Mouse (Mus musculus): ENCODE data around the gene Rhog. TPM values are rescaled to one million over a fixed set of nuclear protein-coding genes. Genes with fewer than 3 reads are reported as not detected.
"Not testable (repeated sequence)": the region's sequence is repeated elsewhere in the genome, so short reads cannot be mapped to it uniquely, and the experiment has no call there.

The Rhog gene
- 35.8 and 41.8 TPM in 2 replicates for polyA plus RNA-seq (2012; rRNA removed)

DNA sequence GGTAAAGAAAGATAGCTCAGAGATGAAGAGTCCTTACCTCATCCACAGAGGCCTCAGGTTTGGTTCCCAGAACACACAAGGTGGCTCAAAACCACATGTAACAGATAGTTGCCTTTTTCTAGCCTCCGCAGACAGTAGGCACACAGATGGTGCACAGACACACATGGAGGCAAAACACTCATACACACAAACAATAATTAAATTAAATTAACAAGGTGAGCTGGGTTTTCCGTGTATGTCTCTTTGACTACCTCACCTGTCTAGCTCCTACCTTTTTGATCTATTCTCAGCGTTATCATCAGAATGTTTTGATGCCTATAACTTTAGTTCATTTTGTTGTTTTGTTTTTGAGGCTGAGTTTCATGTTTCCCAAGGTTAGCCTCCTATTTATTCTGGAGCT lies at the start of gene Rhog:
Gene Rhog (minus strand): TSS at position 101 of the 400 bp plus-strand sequence.
- no peak for DNase-seq (ENCODE audit: extremely low spot score in 1 of 2, low spot score in 1 of 2)

DNA sequence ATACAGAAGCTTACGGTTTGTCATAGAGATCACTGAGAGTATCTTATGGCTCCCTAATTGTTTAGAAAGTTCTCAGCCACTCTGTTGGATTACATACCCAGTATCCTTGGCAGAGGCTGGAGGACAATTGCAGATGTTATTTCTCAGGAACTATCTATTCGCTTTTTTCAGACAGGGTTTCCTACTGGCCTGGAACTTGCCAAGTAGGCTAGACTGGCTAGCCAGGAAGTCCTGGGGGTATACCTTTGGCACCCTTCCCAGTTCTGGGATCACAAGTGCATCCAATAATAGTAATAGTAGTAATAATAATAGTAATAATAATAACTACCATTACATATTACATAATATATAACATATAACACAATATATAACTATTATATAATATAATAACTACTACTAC lies 49.7 kb upstream of the Rhog start:
- no peak for DNase-seq (ENCODE audit: extremely low spot score in 1 of 2, low spot score in 1 of 2)

DNA sequence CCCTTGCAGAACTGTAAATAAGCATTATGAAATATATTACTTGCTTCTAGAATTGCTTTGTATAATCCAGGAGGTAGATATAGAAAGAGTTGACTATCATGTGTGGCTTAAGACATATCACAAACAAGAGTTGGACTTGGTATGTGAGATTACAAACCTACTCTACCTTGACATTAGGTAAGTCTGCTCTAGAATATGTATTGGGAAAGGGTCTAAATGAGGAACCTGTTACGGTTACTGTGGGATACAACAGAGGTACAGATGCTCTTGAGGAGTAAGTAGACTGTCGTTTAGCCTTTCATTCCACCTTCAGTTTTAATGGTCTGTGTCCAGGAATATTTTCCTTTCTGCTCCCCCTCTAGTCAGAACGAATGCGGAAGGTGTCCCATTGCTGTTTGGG lies 46.6 kb upstream of the Rhog start:
- DNase-seq (ENCODE audit: extremely low spot score in 1 of 2, low spot score in 1 of 2), result no peak

DNA sequence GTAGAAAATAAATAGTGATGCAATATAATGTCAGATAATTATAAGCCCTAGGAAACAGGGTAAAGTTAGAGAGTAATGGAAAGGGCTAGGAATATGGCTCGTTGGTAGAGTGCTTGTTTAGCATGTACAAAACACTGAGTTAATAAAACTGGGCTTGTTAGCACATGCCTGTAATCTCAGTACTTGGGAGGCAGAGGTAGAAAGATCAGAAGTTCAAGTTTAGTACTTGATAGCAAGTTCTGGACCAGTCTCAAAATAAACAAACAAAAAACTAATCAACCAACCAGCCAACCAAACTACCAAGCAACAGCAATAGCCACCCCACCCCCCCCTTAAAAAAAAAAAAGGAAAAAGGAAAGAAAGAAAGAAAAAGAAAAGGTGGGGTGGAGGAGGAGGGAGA lies 44.9 kb upstream of the Rhog start:
- DNase-seq (ENCODE audit: extremely low spot score in 1 of 2, low spot score in 1 of 2), result no peak

DNA sequence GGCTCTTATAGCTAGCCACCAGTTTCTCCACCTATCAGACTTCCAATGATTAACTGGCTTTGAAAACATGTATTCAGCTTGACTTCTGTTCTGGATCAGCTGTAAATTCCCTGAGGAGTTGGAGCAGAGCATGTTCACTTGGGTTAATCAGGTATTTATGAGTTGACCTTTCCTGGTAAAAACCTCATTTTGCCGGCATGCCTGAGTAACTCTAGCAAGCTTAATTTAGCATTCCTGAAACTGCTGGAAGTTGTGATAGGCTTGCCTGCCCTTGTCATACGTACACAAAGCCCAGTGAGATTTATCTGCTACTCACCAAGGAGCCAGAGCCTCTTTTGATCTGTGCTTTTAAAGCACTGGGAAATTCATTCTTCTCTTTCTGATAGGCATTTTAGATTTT lies 37.4 kb upstream of the Rhog start:
- DNase-seq (ENCODE audit: extremely low spot score in 1 of 2, low spot score in 1 of 2), result no peak

DNA sequence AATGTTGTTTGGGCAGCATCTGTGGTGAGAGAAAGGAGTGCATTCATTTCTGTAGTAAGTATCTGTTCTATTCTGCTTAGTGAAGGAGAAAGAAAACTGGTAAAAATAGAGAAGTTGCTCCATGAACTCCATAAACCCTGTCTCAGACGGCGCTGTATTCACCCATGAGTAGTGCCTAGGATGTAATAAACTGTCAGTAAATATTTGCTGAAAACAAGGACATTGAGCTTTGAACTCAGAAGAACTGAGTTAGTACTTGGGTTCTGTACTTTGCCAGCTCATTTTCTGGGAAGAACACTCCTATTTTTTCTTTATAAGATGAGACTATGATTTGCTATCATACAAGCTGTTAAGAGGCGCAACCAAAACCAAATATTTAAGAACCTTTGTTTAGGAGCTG lies 36.4 kb upstream of the Rhog start:
- no peak for DNase-seq (ENCODE audit: extremely low spot score in 1 of 2, low spot score in 1 of 2)

DNA sequence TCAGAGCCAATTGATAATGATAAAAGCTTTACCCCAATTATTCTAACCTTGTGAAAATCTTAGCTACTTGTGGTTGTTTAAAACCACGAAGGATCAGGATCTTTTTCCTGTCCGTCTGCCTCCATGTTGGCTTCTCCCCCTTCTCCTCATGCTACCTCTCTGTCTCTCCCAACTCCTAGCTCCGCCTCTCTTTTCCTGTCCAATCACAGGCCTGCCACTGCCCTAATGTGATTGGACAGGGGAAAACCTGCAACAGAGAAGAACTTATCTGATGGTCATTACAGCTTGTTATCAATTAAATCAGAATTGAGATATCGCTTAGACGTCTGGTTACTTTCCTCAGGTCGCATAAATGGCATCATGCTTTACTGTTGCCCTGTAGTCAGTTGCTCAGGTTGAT lies 33.6 kb upstream of the Rhog start:
- DNase-seq (ENCODE audit: extremely low spot score in 1 of 2, low spot score in 1 of 2), result no peak

DNA sequence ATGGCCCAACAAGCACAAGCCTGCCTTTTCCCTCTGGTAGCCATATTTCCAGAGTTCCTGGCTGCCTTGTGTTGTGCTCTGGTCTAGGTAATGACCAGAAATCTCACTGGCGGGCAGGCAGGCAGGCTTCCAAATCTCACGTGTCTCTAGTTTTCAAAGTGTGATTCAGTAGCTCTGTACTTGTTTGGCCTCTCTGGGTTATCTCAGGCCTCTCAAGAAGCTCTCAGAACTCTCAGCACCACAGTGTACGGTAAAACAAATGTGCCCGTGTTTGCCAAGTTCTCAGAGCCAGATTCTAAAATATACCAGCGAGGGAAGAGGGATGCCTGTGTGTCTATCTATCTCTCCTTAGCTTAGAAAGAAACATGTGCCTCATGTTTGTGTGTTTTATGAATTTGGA lies 26.4 kb upstream of the Rhog start:
- peak in 1 of 2 experiments; percentile 15 for DNase-seq (ENCODE audit: extremely low spot score in 1 of 2, low spot score in 1 of 2)

DNA sequence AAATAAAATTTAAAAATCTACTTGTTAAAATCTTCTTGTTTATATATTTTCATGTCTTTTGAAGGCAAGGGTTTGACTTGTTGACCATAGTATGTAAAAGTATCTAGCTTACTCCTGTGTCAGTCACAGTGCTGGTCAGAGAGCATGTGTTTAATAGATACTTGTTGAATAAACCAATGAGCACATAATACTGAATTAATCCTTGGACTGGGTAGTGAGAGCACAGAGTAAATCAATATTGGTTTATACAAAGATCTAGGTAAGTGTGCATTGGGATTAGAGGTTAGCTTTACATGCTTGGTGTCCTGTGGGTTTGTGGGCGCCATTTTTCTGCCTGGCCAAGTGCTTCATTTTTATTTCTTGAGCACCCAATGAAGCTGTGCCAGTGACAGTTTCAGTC lies 25.5 kb upstream of the Rhog start:
- DNase-seq (ENCODE audit: extremely low spot score in 1 of 2, low spot score in 1 of 2), result no peak

DNA sequence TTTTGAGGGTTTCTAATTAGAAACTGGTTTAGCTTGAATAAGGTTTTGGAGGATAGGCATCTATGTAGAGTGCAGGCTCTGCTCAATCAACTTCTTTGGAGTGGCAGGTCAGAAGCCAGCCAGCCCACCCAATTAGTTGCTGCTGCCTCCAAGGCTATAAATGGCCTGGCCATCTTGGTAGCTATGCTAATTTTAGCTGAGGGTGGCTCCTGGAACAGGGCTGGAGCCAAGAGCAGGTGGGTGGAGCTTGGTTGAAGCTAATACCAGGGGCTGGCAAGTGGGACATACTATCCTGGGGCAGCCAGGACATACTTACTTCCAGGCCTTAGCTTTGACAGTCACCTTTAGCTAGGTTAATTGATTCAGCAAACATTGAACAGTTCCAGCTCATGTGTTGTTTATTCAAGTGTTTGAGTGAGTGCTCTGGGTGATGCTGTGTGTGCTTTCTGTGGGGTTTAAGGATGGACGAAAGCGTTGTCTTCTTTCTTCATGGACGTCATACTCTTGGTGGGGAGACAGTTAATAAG lies 16.6 kb upstream of the Rhog start:
- no peak for DNase-seq (ENCODE audit: extremely low spot score in 1 of 2, low spot score in 1 of 2)

DNA sequence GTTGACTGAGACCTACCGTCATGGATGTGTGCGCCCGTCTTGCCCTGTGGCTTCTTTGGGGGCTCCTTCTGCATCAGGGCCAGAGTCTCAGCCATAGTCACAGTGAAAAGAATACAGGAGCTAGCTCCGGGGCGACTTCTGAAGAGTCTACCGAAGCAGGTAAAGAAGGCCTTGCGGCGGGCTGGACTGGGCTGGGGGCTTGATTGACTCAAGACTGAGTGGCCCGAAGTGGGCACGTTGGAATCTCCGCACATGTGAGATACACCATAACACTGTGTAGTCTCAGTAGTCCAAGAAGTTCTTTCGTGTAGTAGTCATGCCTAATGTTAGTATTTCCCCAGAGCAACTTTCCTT lies 12.5 kb upstream of the Rhog start:
- no peak for DNase-seq (ENCODE audit: extremely low spot score in 1 of 2, low spot score in 1 of 2)

DNA sequence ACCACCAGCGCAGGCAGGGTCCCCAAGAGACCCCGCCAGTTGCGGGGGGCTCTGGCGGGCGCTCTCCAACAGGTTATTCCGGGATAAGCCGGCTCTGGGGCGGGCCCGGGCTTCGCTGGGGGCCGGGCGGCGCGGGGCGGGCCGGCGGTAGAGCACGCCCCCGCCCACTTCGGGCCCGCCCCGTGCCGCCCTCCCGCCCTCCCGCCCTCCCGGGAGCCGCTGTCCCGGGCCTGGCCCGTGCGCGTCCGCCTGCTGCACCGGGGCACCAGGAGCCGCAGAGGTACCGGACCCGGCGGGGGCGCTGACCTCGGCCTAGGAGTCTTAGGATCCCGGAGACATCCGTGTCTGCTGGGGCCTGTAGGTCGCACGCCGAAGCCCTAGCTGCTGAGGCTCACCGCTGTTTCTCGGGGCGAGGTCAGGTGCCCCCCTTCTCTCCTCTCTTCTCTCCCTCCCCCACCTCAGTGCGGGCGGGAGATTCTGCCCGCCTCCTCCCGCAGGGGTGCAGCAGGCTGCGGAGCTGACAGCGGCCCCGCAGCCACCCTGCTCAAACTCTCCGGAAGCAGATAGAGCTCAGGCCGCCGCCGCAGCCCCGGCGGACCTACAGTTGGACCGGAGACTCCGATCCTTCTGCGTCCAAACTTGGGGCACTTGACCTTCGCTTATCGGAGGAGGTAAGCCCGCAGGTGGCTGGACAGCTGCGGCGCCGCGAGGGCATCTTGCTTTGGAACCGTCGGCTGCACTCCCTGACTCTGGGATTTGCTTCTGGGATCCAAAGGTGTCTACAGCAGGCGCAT lies 11.9 kb upstream of the Rhog start, which contains the start of gene Stim1:
Gene Stim1 (plus strand): TSS at position 206 of the 794 bp plus-strand sequence.
- DNase-seq (ENCODE audit: extremely low spot score in 1 of 2, low spot score in 1 of 2), result peak in 1 of 2 experiments; percentile 43

DNA sequence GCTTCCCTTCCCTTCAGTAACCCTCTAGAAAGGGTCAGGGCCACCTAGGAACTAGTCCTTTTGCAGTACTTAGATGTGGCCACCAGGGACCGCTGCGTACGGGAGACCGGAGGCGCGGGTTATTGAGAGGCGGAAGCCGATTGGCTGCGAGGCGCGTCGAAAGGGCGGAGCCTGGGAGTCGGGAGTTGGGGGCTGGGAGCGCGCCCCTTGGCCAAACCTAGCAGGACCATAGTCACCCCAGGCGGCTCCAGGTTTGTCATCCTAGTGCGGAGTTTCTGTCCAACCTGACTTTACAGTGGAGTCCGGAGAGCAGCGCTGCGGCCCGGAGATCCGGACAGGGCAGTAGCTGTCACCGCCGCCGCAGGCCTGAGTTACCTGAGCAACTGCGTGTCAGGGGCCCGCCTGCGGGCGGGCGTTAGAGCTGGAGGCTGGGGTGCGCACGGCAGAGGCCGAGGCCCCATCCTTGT lies 11.3 kb upstream of the Rhog start:
- DNase-seq (ENCODE audit: extremely low spot score in 1 of 2, low spot score in 1 of 2), result peak; percentile 82 to 98

DNA sequence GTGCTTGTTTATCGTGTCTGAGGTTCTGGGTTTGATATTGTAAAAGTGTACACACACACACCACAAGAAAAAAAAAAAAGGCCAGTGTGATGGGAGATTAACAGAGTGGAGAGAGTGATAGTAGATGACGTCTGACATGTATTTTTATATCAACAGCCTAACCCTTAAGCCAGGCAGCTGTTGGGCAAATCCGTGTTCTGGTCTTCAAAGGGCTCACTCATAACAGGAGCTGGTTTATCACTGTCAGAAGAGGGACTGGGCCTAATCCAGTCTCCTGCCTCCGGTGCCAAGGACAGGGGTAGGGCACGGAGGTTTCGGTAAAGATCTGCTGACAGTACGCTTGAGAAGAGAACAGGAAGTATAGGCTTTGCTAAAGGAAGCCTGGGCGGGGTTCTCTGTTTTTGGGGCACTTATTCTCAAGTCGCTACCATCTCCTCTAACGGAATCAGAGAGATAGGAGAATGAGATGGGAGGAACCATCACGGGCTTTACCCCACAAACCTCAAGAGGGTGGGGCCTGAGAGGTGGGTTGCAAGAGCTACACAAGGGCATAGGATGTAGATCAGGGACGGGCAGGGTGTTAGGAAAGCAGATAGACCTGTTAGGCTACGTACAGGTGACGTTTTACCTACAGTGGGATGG lies 10.7 kb upstream of the Rhog start:
- no peak for DNase-seq (ENCODE audit: extremely low spot score in 1 of 2, low spot score in 1 of 2)

DNA sequence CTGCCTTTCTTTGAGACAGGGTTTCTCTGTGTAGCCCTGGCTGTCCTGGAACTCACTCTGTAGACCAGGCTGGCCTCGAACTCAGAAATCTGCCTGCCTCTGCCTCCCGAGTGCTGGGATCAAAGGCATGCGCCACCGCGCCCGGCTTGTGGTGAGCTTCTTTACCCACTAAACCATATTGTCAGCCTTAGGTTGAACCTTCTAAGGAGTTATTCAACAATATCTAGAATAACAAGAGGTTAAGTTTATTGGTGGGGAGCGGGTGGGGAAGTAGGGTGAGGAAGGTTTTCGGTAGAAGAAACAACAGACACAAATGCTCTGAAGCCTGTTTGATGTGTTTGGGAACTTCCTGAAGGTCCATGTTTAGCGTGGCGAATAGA lies 10.2 kb upstream of the Rhog start:
- not testable (repeated sequence) for DNase-seq (ENCODE audit: extremely low spot score in 1 of 2, low spot score in 1 of 2)

DNA sequence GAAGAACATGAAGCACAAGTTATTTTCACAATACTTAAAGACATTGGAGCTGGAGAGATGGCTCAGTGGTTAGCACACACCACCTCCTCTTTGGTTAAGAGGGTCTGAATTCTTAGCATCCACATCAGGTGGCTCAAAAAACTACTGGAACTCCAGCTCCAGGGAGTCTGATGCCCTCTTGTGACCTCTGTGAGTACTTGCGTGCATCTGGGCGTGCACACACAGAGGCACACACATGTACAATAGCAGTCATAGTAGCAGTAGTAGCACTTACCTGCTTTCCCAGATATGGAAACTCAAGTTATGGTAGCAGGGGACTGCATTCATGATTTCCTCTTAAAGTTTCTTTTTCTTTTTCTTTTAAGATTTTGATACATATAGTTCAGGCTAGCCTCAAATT lies 7.2 kb upstream of the Rhog start:
- DNase-seq (ENCODE audit: extremely low spot score in 1 of 2, low spot score in 1 of 2), result no peak

DNA sequence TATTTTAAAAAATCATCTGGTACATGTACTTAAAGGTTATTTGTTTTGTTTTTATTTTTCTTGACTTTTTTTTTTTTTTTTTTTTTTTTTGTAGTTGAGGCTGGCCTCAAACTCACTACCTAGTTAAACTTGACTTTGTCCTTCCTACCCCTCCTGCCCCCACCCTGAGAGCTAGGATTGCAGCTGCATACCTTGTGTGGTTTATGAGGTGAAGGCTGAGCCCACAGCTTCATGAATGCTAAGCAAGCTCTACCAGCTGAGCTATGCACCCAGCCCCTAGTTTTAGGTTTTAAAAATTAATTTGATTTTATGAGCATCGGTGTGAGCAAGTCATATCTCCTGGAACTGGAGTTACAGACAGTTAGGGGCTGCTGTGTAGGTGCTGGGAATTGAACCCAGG lies 4.7 kb upstream of the Rhog start:
- DNase-seq (ENCODE audit: extremely low spot score in 1 of 2, low spot score in 1 of 2), result no peak

DNA sequence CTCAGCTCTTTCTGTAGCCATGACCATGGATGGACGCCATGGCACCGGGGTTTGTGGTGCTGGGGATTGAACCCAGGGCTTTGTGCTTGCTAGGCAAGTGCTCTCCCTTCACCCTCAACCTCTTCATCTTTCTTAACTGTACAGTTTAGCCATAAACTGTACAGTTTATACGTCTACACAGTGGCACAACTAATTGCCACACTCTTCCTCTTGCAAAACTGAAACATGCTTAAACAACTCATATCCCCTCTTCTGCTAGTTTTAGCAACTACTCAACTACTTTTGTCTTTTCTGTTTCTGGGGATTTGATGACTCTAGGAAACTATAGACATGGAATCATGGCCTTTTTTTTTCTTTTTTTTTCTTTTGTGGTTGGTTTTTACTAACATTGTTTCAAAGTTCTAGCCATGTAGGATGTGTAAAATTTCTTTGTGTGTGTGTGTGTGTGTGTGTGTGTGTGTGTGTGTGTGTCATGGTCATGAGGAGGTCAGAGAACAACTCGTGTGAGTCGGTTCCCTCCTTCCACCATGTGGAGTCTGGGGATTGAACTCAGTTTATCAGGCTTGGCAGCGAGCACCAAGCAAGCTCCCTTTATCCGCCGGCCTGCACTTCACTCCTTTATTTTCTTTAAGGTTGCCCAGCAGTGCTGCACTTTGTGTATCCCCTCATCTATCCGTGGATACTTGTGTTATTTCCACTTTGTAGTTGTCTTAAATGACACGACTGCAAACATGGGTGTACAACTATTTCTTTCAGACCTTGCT lies 4.0 kb upstream of the Rhog start:
- no peak for DNase-seq (ENCODE audit: extremely low spot score in 1 of 2, low spot score in 1 of 2)

DNA sequence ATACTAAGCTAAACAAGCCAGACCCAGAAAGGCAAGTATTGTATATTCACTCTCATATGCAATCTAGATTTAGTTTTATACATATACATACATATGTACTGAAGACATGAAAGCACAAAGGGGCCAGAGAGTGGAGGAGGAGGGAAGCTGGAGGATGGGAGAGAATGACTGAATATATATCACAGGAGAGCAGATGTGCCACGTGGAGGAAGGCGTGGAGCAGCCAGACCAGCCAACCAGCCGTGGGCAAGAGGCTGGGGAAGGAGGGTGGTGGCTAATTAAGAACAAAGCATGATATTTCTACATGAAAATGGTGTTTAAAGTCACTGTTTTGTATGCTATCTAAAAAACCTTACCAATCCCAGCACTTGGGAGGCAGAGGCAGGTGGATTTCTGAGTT lies 2.9 kb upstream of the Rhog start:
- DNase-seq (ENCODE audit: extremely low spot score in 1 of 2, low spot score in 1 of 2), result no peak

DNA sequence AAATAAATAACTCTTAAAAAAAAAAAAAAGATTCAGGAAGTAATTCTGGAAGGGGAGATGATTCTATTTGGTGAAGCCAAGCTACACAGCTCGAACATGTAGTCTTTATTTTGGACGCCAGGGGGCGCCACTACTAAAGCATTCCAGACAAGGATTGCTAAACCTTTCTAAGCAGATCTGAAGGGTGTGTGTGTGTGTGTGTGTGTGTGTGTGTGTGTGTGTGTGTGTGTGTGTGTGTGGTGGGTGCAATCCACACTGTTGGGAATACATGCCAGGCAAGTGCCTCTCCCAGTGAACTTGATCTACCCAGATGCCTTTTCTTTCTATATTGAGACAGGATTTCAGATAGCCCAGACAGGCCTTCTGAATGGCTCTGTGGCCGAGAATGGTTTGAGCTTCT lies 2.3 kb upstream of the Rhog start:
- DNase-seq (ENCODE audit: extremely low spot score in 1 of 2, low spot score in 1 of 2), result peak; percentile 67 to 93

DNA sequence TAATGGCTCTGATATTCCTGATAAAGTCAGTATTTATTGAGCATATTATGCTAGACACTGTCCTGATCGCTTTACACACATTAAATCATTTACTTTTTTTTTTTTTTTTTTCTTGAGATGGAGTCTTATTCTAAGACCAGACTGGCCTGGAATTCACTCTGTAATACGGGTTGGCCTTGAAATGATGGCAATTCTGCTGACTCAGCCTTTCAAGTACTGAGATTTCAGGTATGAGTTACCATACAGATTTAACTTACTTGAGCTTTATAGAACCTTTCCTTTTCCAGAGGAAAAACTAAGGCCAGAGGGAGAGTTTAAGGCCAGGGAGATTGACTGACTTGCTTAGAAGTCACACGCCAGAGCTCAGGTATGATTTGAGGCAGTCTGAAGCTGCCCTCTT lies 782 bp upstream of the Rhog start:
- no peak for DNase-seq (ENCODE audit: extremely low spot score in 1 of 2, low spot score in 1 of 2)
